ENCODE assay signal across 8 mouse cellular contexts in genomic region chr2:27043461-27043860, GRCm38 (mm10). TPM values are rescaled to one million over a fixed set of nuclear protein-coding genes. Genes with fewer than 3 reads are reported as not detected.
A peak's percentile ranks its signal among the peaks of the same experiment; 100 is the strongest.
DNase-seq lines count a peak whose midpoint lies in the region; ATAC-seq and TF ChIP-seq lines count a peak whose summit lies in the region.

No protein-coding gene starts in this region.

- no peak overlapping the region for H3K4me2 ChIP-seq in intestine, embryonic 15.5 days (replicated peaks)

- H3K9me3 ChIP-seq in intestine, embryonic 15.5 days = no peaks in the 10 kb centered on the region
- H3K9me3 ChIP-seq in midbrain, embryonic 10.5 days (replicated peaks) = no peaks in the 10 kb centered on the region

- H3K27me3 ChIP-seq in intestine, embryonic 15.5 days (replicated peaks) = no peaks in the 10 kb centered on the region; the same call in 1 of the 2 replicates
- H3K27me3 ChIP-seq in midbrain, embryonic 10.5 days (ENCODE audit: low read depth, poor library complexity, severe bottlenecking) = peaks cover 67% of the 10 kb centered on the region
- no peaks in the 10 kb centered on the region for H3K27me3 ChIP-seq in small intestine, adult 2 months (ENCODE audit: control insufficient read depth, insufficient read depth, low read length)

- H3K27ac ChIP-seq in intestine, embryonic 15.5 days = no peak overlapping the region
- no peak overlapping the region for H3K27ac ChIP-seq in midbrain, embryonic 10.5 days (replicated peaks)
- H3K27ac ChIP-seq in small intestine, adult 2 months (ENCODE audit: insufficient read depth, low read depth, low read length) = no peak overlapping the region

- WGBS in intestine, embryonic 15.5 days = 19% methylated on average over 3 of the region's 3 CpGs
- 30% methylated on average over 3 of the region's 3 CpGs for WGBS in midbrain, embryonic 10.5 days
- WGBS in small intestine, adult 2 months = 18% methylated on average over 3 of the region's 3 CpGs

- no peak for TF ChIP-seq POLR2A in small intestine, adult 2 months (IDR thresholded peaks at IDR 0.05; ENCODE audit: low read depth, low read length)

- H3K36me3 ChIP-seq in intestine, embryonic 15.5 days = no peaks in the 10 kb centered on the region
- no peaks in the 10 kb centered on the region for H3K36me3 ChIP-seq in midbrain, embryonic 10.5 days
- no peaks in the 10 kb centered on the region for H3K36me3 ChIP-seq in small intestine, adult 2 months (ENCODE audit: control insufficient read depth, insufficient read depth, low read length)

- H3K4me3 ChIP-seq in intestine, embryonic 15.5 days (replicated peaks) = no peak overlapping the region
- no peak overlapping the region for H3K4me3 ChIP-seq in midbrain, embryonic 10.5 days
- H3K4me3 ChIP-seq in small intestine, adult 2 months (ENCODE audit: low read depth, low read length) = no peak overlapping the region

- peak; percentile 74 for ATAC-seq in intestine, embryonic 15.5 days
- ATAC-seq in monocyte, adult 5-6 weeks (replicated peaks; ENCODE audit: insufficient number of reproducible peaks, low FRiP score, low TSS enrichment, poor library complexity, severe bottlenecking) = no peak

- peak; percentile 53 for DNase-seq in R1 (ENCODE audit: low read depth, low spot score)
- peak; percentile 86 for DNase-seq in embryo, embryonic 10 days (ENCODE audit: low spot score)
- peak; percentile 78 to 85 for DNase-seq in gastrocnemius, postnatal 36 days
- peak; percentile 93 to 95 for DNase-seq in left cerebral cortex, postnatal 14 days (ENCODE audit: low spot score in 2 of 2)
- peak; percentile 79 for DNase-seq in midbrain, embryonic 10.5 days (ENCODE audit: low spot score)

- no peak overlapping the region for H3K9ac ChIP-seq in intestine, embryonic 15.5 days

- H3K4me1 ChIP-seq in intestine, embryonic 15.5 days (replicated peaks) = 0 out of 2 replicates have a peak, but pooled peaks cover under 1% of the 10 kb centered on the region
- 0 out of 2 replicates have a peak, but pooled peaks cover under 1% of the 10 kb centered on the region for H3K4me1 ChIP-seq in midbrain, embryonic 10.5 days
- no peaks in the 10 kb centered on the region for H3K4me1 ChIP-seq in small intestine, adult 2 months (ENCODE audit: control insufficient read depth, insufficient read depth, insufficient read length, low read length)

- intact Hi-C loops in gastrocnemius, postnatal 36 days (cut with DNase I) = loop anchor here (1.0 to 5.0 kb wide), 2 partner anchors 79 to 194 kb away; no protein-coding TSS in a partner anchor
- intact Hi-C loops in left cerebral cortex, postnatal 14 days (cut with DNase I) = loop anchor here (1.0 to 5.0 kb wide), 2 partner anchors 79 to 192 kb away; no protein-coding TSS in a partner anchor

- TF ChIP-seq CTCF in small intestine, adult 2 months (IDR thresholded peaks at IDR 0.05; ENCODE audit: extremely low read depth, insufficient read length, insufficient replicate concordance, low read depth, low read length) = peak; percentile 74; the same call in 1 of the 2 replicates

RNA-seq across cellular contexts. Expression of gene Slc2a6, which starts 15.7 kb away (rescaled TPM):
- not detected for total RNA-seq in gastrocnemius, postnatal 36 days (2021)
- polyA plus RNA-seq in intestine, embryonic 15.5 days (2015; fragmentation: Nextera tagmentation; extraction: Ambion mirVana) = 0.97 and 1.3 TPM in 2 replicates
- 10 to 100 TPM; 44.8 to 49.1 TPM for total RNA-seq in left cerebral cortex, postnatal 14 days (2021)
- 3.1 and 4.4 TPM in 2 replicates for polyA plus RNA-seq in midbrain, embryonic 10.5 days (2016; fragmentation: Nextera tagmentation; extraction: Ambion mirVana)
- polyA plus RNA-seq in small intestine, adult 2 months (2012; rRNA removed) = 6.1 and 6.7 TPM in 2 replicates
- 41.1 to 70.7 TPM (median 48.4 TPM) in 3 replicates for total RNA-seq in monocyte, adult 5-6 weeks (2017)

RNA-seq across cellular contexts. Expression of gene Mymk, which starts 28.5 kb away (rescaled TPM):
- total RNA-seq in gastrocnemius, postnatal 36 days (2021) = 1 to 10 TPM; 2.0 to 5.7 TPM
- polyA plus RNA-seq in intestine, embryonic 15.5 days (2015; fragmentation: Nextera tagmentation; extraction: Ambion mirVana) = 0.15 and 0.24 TPM in 2 replicates
- total RNA-seq in left cerebral cortex, postnatal 14 days (2021) = 1 to 10 TPM in 1 of 2 experiments, under 1 TPM in 1; 0.92 to 1.1 TPM
- not detected in 2 replicates for polyA plus RNA-seq in midbrain, embryonic 10.5 days (2016; fragmentation: Nextera tagmentation; extraction: Ambion mirVana)
- 0.18 TPM in 1 of 2 replicates, not detected in the other for polyA plus RNA-seq in small intestine, adult 2 months (2012; rRNA removed)
- total RNA-seq in monocyte, adult 5-6 weeks (2017) = not detected in 3 replicates

RNA-seq across cellular contexts. Expression of gene Cacfd1, which starts 33.7 kb away (rescaled TPM):
- 10 to 100 TPM; 27.0 to 30.6 TPM for total RNA-seq in gastrocnemius, postnatal 36 days (2021)
- polyA plus RNA-seq in intestine, embryonic 15.5 days (2015; fragmentation: Nextera tagmentation; extraction: Ambion mirVana) = 49.0 and 60.5 TPM in 2 replicates
- total RNA-seq in left cerebral cortex, postnatal 14 days (2021) = 10 to 100 TPM; 50.4 to 51.0 TPM
- polyA plus RNA-seq in midbrain, embryonic 10.5 days (2016; fragmentation: Nextera tagmentation; extraction: Ambion mirVana) = 90.7 and 117 TPM in 2 replicates
- 39.5 and 49.1 TPM in 2 replicates for polyA plus RNA-seq in small intestine, adult 2 months (2012; rRNA removed)
- 9.2 to 22.9 TPM (median 11.8 TPM) in 3 replicates for total RNA-seq in monocyte, adult 5-6 weeks (2017)

RNA-seq across cellular contexts. Expression of gene Adamtsl2, which starts 35.7 kb away (rescaled TPM):
- total RNA-seq in gastrocnemius, postnatal 36 days (2021) = 10 to 100 TPM in 1 of 2 experiments, 1 to 10 TPM in 1; 7.7 to 10.4 TPM
- 2.0 and 2.2 TPM in 2 replicates for polyA plus RNA-seq in intestine, embryonic 15.5 days (2015; fragmentation: Nextera tagmentation; extraction: Ambion mirVana)
- 10 to 100 TPM; 27.4 to 29.3 TPM for total RNA-seq in left cerebral cortex, postnatal 14 days (2021)
- 4.8 and 6.3 TPM in 2 replicates for polyA plus RNA-seq in midbrain, embryonic 10.5 days (2016; fragmentation: Nextera tagmentation; extraction: Ambion mirVana)
- 1.5 and 1.9 TPM in 2 replicates for polyA plus RNA-seq in small intestine, adult 2 months (2012; rRNA removed)
- not detected in 3 replicates for total RNA-seq in monocyte, adult 5-6 weeks (2017)

Comparison
In these comparisons a context has a peak if more than half of its experiments do, and no peak if none do; other contexts are left out.
1. RNA of gene Slc2a6, which starts 15.7 kb away (total RNA-seq): 44.8 to 49.1 TPM in left cerebral cortex, postnatal 14 days and 41.1 to 70.7 TPM in monocyte, adult 5-6 weeks; not detected in gastrocnemius, postnatal 36 days; every median in the first group is over 10 times any median in the second.
2. Peak in every context shown above with its lines, with median percentiles within 50 percentile points of each other: DNase-seq.